Mouse (Mus musculus): ENCODE results near the gene Tff3.

DNA sequence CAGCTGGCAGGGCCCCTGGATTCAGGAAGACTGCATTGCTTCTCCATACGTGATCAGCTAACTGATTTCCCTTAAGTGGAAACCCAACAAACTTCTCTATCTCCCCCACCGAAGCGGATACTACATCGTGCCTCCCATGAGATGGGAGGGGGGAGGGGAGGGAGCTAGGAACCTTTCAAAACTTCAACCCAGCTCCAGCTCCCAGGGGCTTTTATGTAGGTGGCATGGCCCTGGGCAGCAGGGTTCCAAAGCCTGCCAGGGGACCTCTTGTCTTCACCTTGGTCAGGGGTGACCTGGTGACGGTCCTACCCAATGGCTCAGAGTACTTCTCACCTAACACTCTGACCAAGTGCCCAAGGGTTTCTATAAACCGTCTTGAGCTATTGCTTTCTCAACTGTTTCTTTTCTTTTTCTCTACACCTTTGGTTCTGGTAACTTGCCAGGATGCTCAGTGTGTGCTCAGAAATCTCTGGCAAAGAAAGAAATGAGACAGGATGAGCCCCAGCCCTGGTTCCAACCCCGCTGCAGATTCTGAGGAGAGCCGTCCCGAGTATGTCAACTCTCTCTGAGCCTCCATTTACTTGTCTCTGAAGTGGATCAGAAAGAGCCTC lies 633 bp downstream of the Tff3 start:
- TF ChIP-seq CTCF (IDR thresholded peaks at IDR 0.05; ENCODE audit: borderline replicate concordance, insufficient read depth, low read length) (no peak), POLR2A (IDR thresholded peaks at IDR 0.05; ENCODE audit: low read depth, low read length) (no peak)

All from embryonic fibroblast, embryonic 13.5 days (primary cell).